ENCODE assay signal across 10 mouse cellular contexts in genomic region chr7:79089111-79089510, GRCm38 (mm10). TPM values are rescaled to one million over a fixed set of nuclear protein-coding genes. Genes with fewer than 3 reads are reported as not detected.
A peak's percentile ranks its signal among the peaks of the same experiment; 100 is the strongest.
DNase-seq lines count a peak whose midpoint lies in the region; ATAC-seq and TF ChIP-seq lines count a peak whose summit lies in the region.
"Had no signal": no experiment of that assay in that cellular context is flagged by ENCODE, and none has a peak within 500 bp of the region (broad histone marks: within the 10 kb centered on the region; RNA-seq: fewer than 3 reads in every experiment).

No protein-coding gene starts in this region.

- no peaks in the 10 kb centered on the region for H3K27me3 ChIP-seq in hindbrain, postnatal 0 days (ENCODE audit: insufficient read depth, low read length)
- H3K27me3 ChIP-seq in hindbrain, embryonic 14.5 days (ENCODE audit: control insufficient read depth, insufficient read depth, low read length) = no peaks in the 10 kb centered on the region
- H3K27me3 ChIP-seq in hindbrain, embryonic 13.5 days = 0 out of 2 replicates have a peak, but pooled peaks cover 6% of the 10 kb centered on the region
- H3K27me3 ChIP-seq: limb, embryonic 13.5 days; neural tube, embryonic 13.5 days had no signal

- H3K36me3 ChIP-seq in hindbrain, postnatal 0 days (ENCODE audit: insufficient read depth, low read length) = no peaks in the 10 kb centered on the region
- H3K36me3 ChIP-seq in hindbrain, embryonic 14.5 days (replicated peaks; ENCODE audit: control insufficient read depth, insufficient read depth) = no peaks in the 10 kb centered on the region
- H3K36me3 ChIP-seq in hindbrain, embryonic 13.5 days = no peaks in the 10 kb centered on the region
- H3K36me3 ChIP-seq: neural tube, embryonic 13.5 days had no signal

- H3K9ac ChIP-seq in hindbrain, postnatal 0 days (replicated peaks; ENCODE audit: low read length) = no peak overlapping the region
- H3K9ac ChIP-seq in hindbrain, embryonic 14.5 days = no peak overlapping the region
- H3K9ac ChIP-seq in hindbrain, embryonic 13.5 days = no peak overlapping the region
- H3K9ac ChIP-seq: limb, embryonic 13.5 days; neural tube, embryonic 13.5 days had no signal

- no peaks in the 10 kb centered on the region for H3K4me1 ChIP-seq in hindbrain, postnatal 0 days (ENCODE audit: insufficient read depth, low read length)
- H3K4me1 ChIP-seq in hindbrain, embryonic 14.5 days (replicated peaks; ENCODE audit: control insufficient read depth, insufficient read depth, low read length) = no peaks in the 10 kb centered on the region
- H3K4me1 ChIP-seq in hindbrain, embryonic 13.5 days (replicated peaks) = no peaks in the 10 kb centered on the region
- H3K4me1 ChIP-seq: limb, embryonic 13.5 days; neural tube, embryonic 13.5 days had no signal

- 70% methylated on average over 4 of the region's 4 CpGs for WGBS in hindbrain, postnatal 0 days
- 82% methylated on average over 4 of the region's 4 CpGs for WGBS in hindbrain, embryonic 14.5 days
- 73% methylated on average over 4 of the region's 4 CpGs for WGBS in hindbrain, embryonic 13.5 days

- H3K4me3 ChIP-seq in hindbrain, postnatal 0 days (ENCODE audit: low read length) = no peak overlapping the region
- H3K4me3 ChIP-seq in hindbrain, embryonic 14.5 days (replicated peaks; ENCODE audit: low read length) = no peak overlapping the region
- no peak overlapping the region for H3K4me3 ChIP-seq in hindbrain, embryonic 13.5 days
- H3K4me3 ChIP-seq: limb, embryonic 13.5 days; neural tube, embryonic 13.5 days had no signal

- TF ChIP-seq CTCF in hindbrain, postnatal 0 days (IDR thresholded peaks at IDR 0.05; ENCODE audit: low read depth) = peak; percentile 40; the same call in 1 of the 2 replicates

- DNase-seq in hindbrain, postnatal 0 days (ENCODE audit: low spot score) = no peak
- DNase-seq in hindbrain, embryonic 14.5 days (ENCODE audit: low spot score) = no peak
- DNase-seq in thymus, postnatal 14 days = peak; percentile 26
- DNase-seq in thymus, postnatal 0 days (ENCODE audit: low spot score) = no peak
- peak; percentile 31 to 65 for DNase-seq in cerebellum, postnatal 25 days
- no peak for DNase-seq in urinary bladder, adult 2 months (ENCODE audit: low spot score)
- no peak for DNase-seq in Muller cell, postnatal 12 days (ENCODE audit: inconsistent ontology term)

- ATAC-seq in hindbrain, postnatal 0 days = no peak
- ATAC-seq in hindbrain, embryonic 14.5 days (ENCODE audit: low FRiP score) = no peak
- no peak for ATAC-seq in hindbrain, embryonic 13.5 days (ENCODE audit: low FRiP score)

- H3K9me3 ChIP-seq in hindbrain, postnatal 0 days (ENCODE audit: low read length) = no peaks in the 10 kb centered on the region
- no peaks in the 10 kb centered on the region for H3K9me3 ChIP-seq in hindbrain, embryonic 14.5 days (ENCODE audit: control insufficient read depth, low read length)
- no peaks in the 10 kb centered on the region for H3K9me3 ChIP-seq in hindbrain, embryonic 13.5 days
- H3K9me3 ChIP-seq: limb, embryonic 13.5 days; neural tube, embryonic 13.5 days had no signal

- H3K27ac ChIP-seq in hindbrain, postnatal 0 days = no peak overlapping the region
- H3K27ac ChIP-seq in hindbrain, embryonic 14.5 days = no peak overlapping the region
- H3K27ac ChIP-seq in hindbrain, embryonic 13.5 days = no peak overlapping the region
- H3K27ac ChIP-seq: limb, embryonic 13.5 days; neural tube, embryonic 13.5 days had no signal

- H3K4me2 ChIP-seq in hindbrain, postnatal 0 days (ENCODE audit: low read depth, low read length) = no peak overlapping the region
- H3K4me2 ChIP-seq in hindbrain, embryonic 14.5 days (replicated peaks) = no peak overlapping the region
- no peak overlapping the region for H3K4me2 ChIP-seq in hindbrain, embryonic 13.5 days
- H3K4me2 ChIP-seq: limb, embryonic 13.5 days; neural tube, embryonic 13.5 days had no signal

RNA-seq across cellular contexts. Expression of gene Acan, which starts 35.8 kb away (rescaled TPM):
- total RNA-seq in hindbrain, postnatal 0 days (2014; rRNA removed) = 3.2 and 3.8 TPM in 2 replicates
- polyA plus RNA-seq in hindbrain, postnatal 0 days (2015; fragmentation: Nextera tagmentation; extraction: Ambion mirVana) = 0.42 and 0.51 TPM in 2 replicates
- 0.09 and 0.23 TPM in 2 replicates for polyA plus RNA-seq in hindbrain, embryonic 14.5 days (2014; fragmentation: Nextera tagmentation; extraction: Ambion mirVana)
- 0.09 and 0.39 TPM in 2 replicates for polyA plus RNA-seq in thymus, postnatal 0 days (2015; fragmentation: Nextera tagmentation; extraction: Ambion mirVana)
- polyA plus RNA-seq in urinary bladder, adult 2 months (2012; rRNA removed) = not detected in 2 replicates
- polyA plus RNA-seq in hindbrain, embryonic 13.5 days (2015; fragmentation: Nextera tagmentation; extraction: Ambion mirVana) = 0.39 and 0.80 TPM in 2 replicates

RNA-seq across cellular contexts. Expression of gene Hapln3, which starts 41.7 kb away (rescaled TPM):
- total RNA-seq in hindbrain, postnatal 0 days (2014; rRNA removed) = 5.7 and 10.0 TPM in 2 replicates
- 2.2 and 2.5 TPM in 2 replicates for polyA plus RNA-seq in hindbrain, postnatal 0 days (2015; fragmentation: Nextera tagmentation; extraction: Ambion mirVana)
- polyA plus RNA-seq in hindbrain, embryonic 14.5 days (2014; fragmentation: Nextera tagmentation; extraction: Ambion mirVana) = 2.2 and 2.5 TPM in 2 replicates
- 0.27 and 0.31 TPM in 2 replicates for polyA plus RNA-seq in thymus, postnatal 0 days (2015; fragmentation: Nextera tagmentation; extraction: Ambion mirVana)
- polyA plus RNA-seq in urinary bladder, adult 2 months (2012; rRNA removed) = 0.44 and 0.69 TPM in 2 replicates
- polyA plus RNA-seq in hindbrain, embryonic 13.5 days (2015; fragmentation: Nextera tagmentation; extraction: Ambion mirVana) = 1.6 and 2.2 TPM in 2 replicates

RNA-seq across cellular contexts. Expression of gene Mfge8, which starts 59.7 kb away (rescaled TPM):
- total RNA-seq in hindbrain, postnatal 0 days (2014; rRNA removed) = 306 and 331 TPM in 2 replicates
- 306 and 345 TPM in 2 replicates for polyA plus RNA-seq in hindbrain, postnatal 0 days (2015; fragmentation: Nextera tagmentation; extraction: Ambion mirVana)
- polyA plus RNA-seq in hindbrain, embryonic 14.5 days (2014; fragmentation: Nextera tagmentation; extraction: Ambion mirVana) = 183 and 205 TPM in 2 replicates
- 93.0 and 104 TPM in 2 replicates for polyA plus RNA-seq in thymus, postnatal 0 days (2015; fragmentation: Nextera tagmentation; extraction: Ambion mirVana)
- 161 and 181 TPM in 2 replicates for polyA plus RNA-seq in urinary bladder, adult 2 months (2012; rRNA removed)
- polyA plus RNA-seq in hindbrain, embryonic 13.5 days (2015; fragmentation: Nextera tagmentation; extraction: Ambion mirVana) = 86.5 and 97.8 TPM in 2 replicates

Comparison
In these comparisons a context has a peak if more than half of its experiments do, and no peak if none do; other contexts are left out.
1. DNase-seq: peak in thymus, postnatal 14 days (single experiment) and cerebellum, postnatal 25 days (2 of 2); none in hindbrain, postnatal 0 days (single experiment), hindbrain, embryonic 14.5 days (single experiment), thymus, postnatal 0 days (single experiment), urinary bladder, adult 2 months (single experiment) and Muller cell, postnatal 12 days (single experiment).